Mouse (Mus musculus): ENCODE measurements around the gene Vwa8. TPM values are rescaled to one million over a fixed set of nuclear protein-coding genes. Genes with fewer than 3 reads are reported as not detected.

The Vwa8 gene
- polyA plus RNA-seq, 1 experiment from 2014 or later: 7.6 TPM

- H3K27ac ChIP-seq: 0 out of 2 replicates have a peak overlapping the region, but pooled peaks have one; percentile 30
Measured at GRCm38 (mm10) chr14:79185018-79185685, 336.3 kb downstream of the Vwa8 start.

GRCm38 (mm10) chr14:79186976-79187375, 338.1 kb downstream of the Vwa8 start:
- Histone ChIP-seq H3K9me3 (0 out of 2 replicates have a peak, but pooled peaks cover 2% of the 10 kb centered on the region), H3K27me3 (ENCODE audit: insufficient read depth, poor library complexity, severe bottlenecking) (no peaks in the 10 kb centered on the region), H3K4me1 (replicated peaks) (peaks cover 18% of the 10 kb centered on the region), H3K36me3 (0 out of 2 replicates have a peak, but pooled peaks cover 7% of the 10 kb centered on the region), H3K4me3 (no peak overlapping the region), H3K27ac (no peak overlapping the region)
- no peak for DNase-seq (ENCODE audit: low spot score)
- WGBS: 93% methylated on average over 1 of the region's 1 CpGs

More at GRCm38 (mm10) chr14:79185018-79185685, 336.3 kb downstream of the Vwa8 start:
- Histone ChIP-seq H3K9me3 (0 out of 2 replicates have a peak, but pooled peaks cover 2% of the 10 kb centered on the region), H3K36me3 (0 out of 2 replicates have a peak, but pooled peaks cover 7% of the 10 kb centered on the region), H3K27me3 (ENCODE audit: insufficient read depth, poor library complexity, severe bottlenecking) (no peaks in the 10 kb centered on the region), H3K4me1 (replicated peaks) (peaks cover 23% of the 10 kb centered on the region), H3K4me3 (no peak overlapping the region)
- WGBS: 73% methylated on average over 11 of the region's 11 CpGs
- DNase-seq (ENCODE audit: low spot score): no peak

- 61% methylated on average over 3 of the region's 3 CpGs for WGBS
- H3K4me3 ChIP-seq: no peak overlapping the region
- H3K9me3 ChIP-seq: no peaks in the 10 kb centered on the region
- peaks cover 24% of the 10 kb centered on the region for H3K4me1 ChIP-seq (replicated peaks)
- no peaks in the 10 kb centered on the region for H3K27me3 ChIP-seq (ENCODE audit: insufficient read depth, poor library complexity, severe bottlenecking)
- H3K27ac ChIP-seq: no peak overlapping the region
- DNase-seq (ENCODE audit: low spot score): no peak
- no peaks in the 10 kb centered on the region for H3K36me3 ChIP-seq
Measured at GRCm38 (mm10) chr14:79196711-79197110, 347.9 kb downstream of the Vwa8 start.

GRCm38 (mm10) chr14:79198066-79198465, 349.2 kb downstream of the Vwa8 start:
- no peaks in the 10 kb centered on the region for H3K9me3 ChIP-seq
- H3K27me3 ChIP-seq (ENCODE audit: insufficient read depth, poor library complexity, severe bottlenecking): no peaks in the 10 kb centered on the region
- DNase-seq (ENCODE audit: low spot score): no peak
- no peak overlapping the region for H3K4me3 ChIP-seq
- H3K27ac ChIP-seq: no peak overlapping the region
- WGBS: 95% methylated on average over 15 of the region's 15 CpGs
- peaks cover 35% of the 10 kb centered on the region for H3K4me1 ChIP-seq (replicated peaks)
- no peaks in the 10 kb centered on the region for H3K36me3 ChIP-seq

GRCm38 (mm10) chr14:79200133-79200891, 351.5 kb downstream of the Vwa8 start:
- no peak for DNase-seq (ENCODE audit: low spot score)

GRCm38 (mm10) chr14:79200892-79201285, 352.0 kb downstream of the Vwa8 start:
- Histone ChIP-seq H3K9me3 (no peaks in the 10 kb centered on the region), H3K36me3 (no peaks in the 10 kb centered on the region), H3K27me3 (ENCODE audit: insufficient read depth, poor library complexity, severe bottlenecking) (no peaks in the 10 kb centered on the region), H3K4me3 (no peak overlapping the region), H3K4me1 (replicated peaks) (peaks cover 63% of the 10 kb centered on the region), H3K27ac (peak overlapping the region; percentile 66)
- DNase-seq (ENCODE audit: low spot score): peak; percentile 18
- 73% methylated on average over 9 of the region's 9 CpGs for WGBS

More at GRCm38 (mm10) chr14:79200133-79200891, 351.5 kb downstream of the Vwa8 start:
- 69% methylated on average over 9 of the region's 9 CpGs for WGBS
- peaks cover 57% of the 10 kb centered on the region for H3K4me1 ChIP-seq (replicated peaks)
- H3K36me3 ChIP-seq: no peaks in the 10 kb centered on the region
- H3K9me3 ChIP-seq: no peaks in the 10 kb centered on the region
- H3K4me3 ChIP-seq: no peak overlapping the region
- peak overlapping the region; percentile 66 for H3K27ac ChIP-seq
- no peaks in the 10 kb centered on the region for H3K27me3 ChIP-seq (ENCODE audit: insufficient read depth, poor library complexity, severe bottlenecking)

- DNase-seq (ENCODE audit: low spot score): peak; percentile 29
- Histone ChIP-seq H3K27ac (peak overlapping the region; percentile 91), H3K9me3 (no peaks in the 10 kb centered on the region), H3K4me1 (replicated peaks) (peaks cover 71% of the 10 kb centered on the region), H3K4me3 (no peak overlapping the region), H3K36me3 (no peaks in the 10 kb centered on the region), H3K27me3 (ENCODE audit: insufficient read depth, poor library complexity, severe bottlenecking) (no peaks in the 10 kb centered on the region)
- WGBS: 42% methylated on average over 4 of the region's 4 CpGs
Measured at GRCm38 (mm10) chr14:79202722-79203362, 354.0 kb downstream of the Vwa8 start.

- 8% methylated on average over 12 of the region's 12 CpGs for WGBS
- H3K4me1 ChIP-seq (replicated peaks): peaks cover 71% of the 10 kb centered on the region
- H3K4me3 ChIP-seq: no peak overlapping the region; the same call in 1 of the 2 replicates
Measured at GRCm38 (mm10) chr14:79203496-79204158, 354.8 kb downstream of the Vwa8 start.

GRCm38 (mm10) chr14:79204866-79205265, 356.0 kb downstream of the Vwa8 start:
- 84% methylated on average over 7 of the region's 7 CpGs for WGBS
- no peak for DNase-seq (ENCODE audit: low spot score)
- no peaks in the 10 kb centered on the region for H3K36me3 ChIP-seq
- H3K27me3 ChIP-seq (ENCODE audit: insufficient read depth, poor library complexity, severe bottlenecking): no peaks in the 10 kb centered on the region
- peaks cover 68% of the 10 kb centered on the region for H3K4me1 ChIP-seq (replicated peaks)
- H3K27ac ChIP-seq: peak overlapping the region; percentile 91
- no peak overlapping the region for H3K4me3 ChIP-seq
- no peaks in the 10 kb centered on the region for H3K9me3 ChIP-seq

More at GRCm38 (mm10) chr14:79203496-79204158, 354.8 kb downstream of the Vwa8 start:
- H3K9me3 ChIP-seq: no peaks in the 10 kb centered on the region
- no peaks in the 10 kb centered on the region for H3K36me3 ChIP-seq
- peak; percentile 82 for DNase-seq (ENCODE audit: low spot score)
- H3K27ac ChIP-seq: peak overlapping the region; percentile 91
- H3K27me3 ChIP-seq (ENCODE audit: insufficient read depth, poor library complexity, severe bottlenecking): no peaks in the 10 kb centered on the region

GRCm38 (mm10) chr14:79206210-79206609, 357.4 kb downstream of the Vwa8 start:
- Histone ChIP-seq H3K27me3 (ENCODE audit: insufficient read depth, poor library complexity, severe bottlenecking) (no peaks in the 10 kb centered on the region), H3K36me3 (no peaks in the 10 kb centered on the region), H3K9me3 (no peaks in the 10 kb centered on the region), H3K27ac (peak overlapping the region; percentile 69), H3K4me3 (no peak overlapping the region), H3K4me1 (replicated peaks) (peaks cover 55% of the 10 kb centered on the region)
- WGBS: 35% methylated on average over 11 of the region's 11 CpGs
- peak; percentile 59 for DNase-seq (ENCODE audit: low spot score)

- no peak overlapping the region for H3K27ac ChIP-seq
Measured at GRCm38 (mm10) chr14:79208468-79208867, 359.6 kb downstream of the Vwa8 start.

GRCm38 (mm10) chr14:79209813-79210212, 361.0 kb downstream of the Vwa8 start:
- no peak for DNase-seq (ENCODE audit: low spot score)
- 87% methylated on average over 3 of the region's 3 CpGs for WGBS
- no peak overlapping the region for H3K27ac ChIP-seq
- H3K4me3 ChIP-seq: no peak overlapping the region
- H3K27me3 ChIP-seq (ENCODE audit: insufficient read depth, poor library complexity, severe bottlenecking): no peaks in the 10 kb centered on the region
- peaks cover 24% of the 10 kb centered on the region for H3K4me1 ChIP-seq (replicated peaks)
- H3K36me3 ChIP-seq: no peaks in the 10 kb centered on the region
- no peaks in the 10 kb centered on the region for H3K9me3 ChIP-seq

More at GRCm38 (mm10) chr14:79208468-79208867, 359.6 kb downstream of the Vwa8 start:
- Histone ChIP-seq H3K27me3 (ENCODE audit: insufficient read depth, poor library complexity, severe bottlenecking) (no peaks in the 10 kb centered on the region), H3K36me3 (no peaks in the 10 kb centered on the region), H3K4me3 (no peak overlapping the region), H3K4me1 (replicated peaks) (peaks cover 35% of the 10 kb centered on the region), H3K9me3 (no peaks in the 10 kb centered on the region)
- no peak for DNase-seq (ENCODE audit: low spot score)

Measured in hindbrain, embryonic 10.5 days (tissue).